8 mouse cellular contexts compared by ENCODE assay signal in the genomic region with DNA sequence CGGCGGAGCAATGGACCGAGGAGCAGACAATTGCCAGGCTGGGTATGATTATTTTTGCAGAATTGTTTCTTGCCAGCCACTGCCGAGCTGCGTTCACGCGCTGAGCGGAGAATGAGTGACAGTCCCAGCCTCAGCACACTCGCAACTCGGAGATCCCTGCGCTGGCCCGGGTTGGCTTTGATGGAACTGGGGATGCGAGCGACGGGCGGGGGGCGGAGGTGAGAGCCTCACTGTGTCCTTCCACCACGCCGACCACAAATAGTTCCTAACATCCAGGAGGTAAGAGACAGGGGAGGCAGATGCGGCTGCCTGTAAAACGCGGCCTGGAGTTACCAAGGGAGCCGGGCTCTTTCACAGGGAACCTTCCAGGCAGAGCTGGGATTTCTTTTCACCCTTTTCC. TPM values are rescaled to one million over a fixed set of nuclear protein-coding genes. Genes with fewer than 3 reads are reported as not detected.
DNase-seq lines count a peak whose midpoint lies in the region; TF ChIP-seq lines count a peak whose summit lies in the region.

A gene (minus strand): TSS at position 120 of the 400 bp plus-strand sequence.

- TF ChIP-seq POLR2A in lung, adult 2 months (IDR thresholded peaks at IDR 0.05; ENCODE audit: borderline replicate concordance, extremely low read depth, low read depth, low read length): no peak

- H3K27me3 ChIP-seq in hindbrain, embryonic 10.5 days (ENCODE audit: insufficient read depth, poor library complexity, severe bottlenecking): peaks cover 18% of the 10 kb centered on the region

- under 1% methylated on average over 23 of the region's 23 CpGs for WGBS in hindbrain, embryonic 10.5 days
- WGBS in lung, adult 2 months: under 1% methylated on average over 23 of the region's 23 CpGs

- DNase-seq in T-cell, adult 2 months (ENCODE audit: low spot score): peak; percentile 2
- DNase-seq in cerebellum, adult 9-11 months: peak; percentile 95
- DNase-seq in frontal cortex, postnatal 10 days (ENCODE audit: low spot score in 2 of 2): peak; percentile 93 to 94
- DNase-seq in hindbrain, embryonic 10.5 days (ENCODE audit: low spot score): peak; percentile 98
- DNase-seq in layer of hippocampus, adult 9-10 months (ENCODE audit: low spot score): peak; percentile 90
- peak; percentile 12 for DNase-seq in lung, adult 2 months
- DNase-seq in ovary, postnatal 10 days (ENCODE audit: low spot score): peak; percentile 52
- DNase-seq in urinary bladder, adult 18-20 months (ENCODE audit: low spot score in 2 of 2): peak; percentile 47 to 48

- H3K4me1 ChIP-seq in hindbrain, embryonic 10.5 days (replicated peaks): peaks cover 18% of the 10 kb centered on the region
- no peaks in the 10 kb centered on the region for H3K4me1 ChIP-seq in lung, adult 2 months (ENCODE audit: control insufficient read depth, insufficient read depth, low read length)

- TF ChIP-seq CTCF in lung, adult 2 months (IDR thresholded peaks at IDR 0.05; ENCODE audit: insufficient read depth, low read length): no peak

- H3K27ac ChIP-seq in hindbrain, embryonic 10.5 days: peak within 1 kb of the TSS; percentile 90

- H3K4me3 ChIP-seq in hindbrain, embryonic 10.5 days: peak within 1 kb of the TSS; percentile 82
- peak within 1 kb of the TSS; percentile 38 for H3K4me3 ChIP-seq in lung, adult 2 months (replicated peaks; ENCODE audit: extremely low read depth, low read depth, low read length)

- no peaks in the 10 kb centered on the region for H3K36me3 ChIP-seq in hindbrain, embryonic 10.5 days

- no peaks in the 10 kb centered on the region for H3K9me3 ChIP-seq in hindbrain, embryonic 10.5 days

RNA-seq across cellular contexts. Expression of the gene that starts here (rescaled TPM):
- 56.3 and 126 TPM in 2 replicates for polyA plus RNA-seq in hindbrain, embryonic 10.5 days (2016; fragmentation: Nextera tagmentation; extraction: Ambion mirVana)
- polyA plus RNA-seq in lung, adult 2 months (2012; rRNA removed): 0.69 and 1.5 TPM in 2 replicates

Comparison
In these comparisons a context has a peak if more than half of its experiments do, and no peak if none do; other contexts are left out.
1. Peak in every context shown above with its lines: DNase-seq, H3K4me3 ChIP-seq and H3K27ac ChIP-seq.
2. RNA of the gene that starts here (polyA plus RNA-seq): 56.3 to 126 TPM in hindbrain, embryonic 10.5 days; 0.69 to 1.5 TPM in lung, adult 2 months; every median in the first group is over 10 times any median in the second.
3. DNase-seq: peak in every context shown above with its lines; median percentile 98 in hindbrain, embryonic 10.5 days; 95 in cerebellum, adult 9-11 months; 94 in frontal cortex, postnatal 10 days; 90 in layer of hippocampus, adult 9-10 months; 52 in ovary, postnatal 10 days; 48 in urinary bladder, adult 18-20 months; 12 in lung, adult 2 months; 2 in T-cell, adult 2 months.